Mouse (Mus musculus) left cerebral cortex, adult 8-10 months (tissue): ENCODE data around the gene Capn11. TPM values are rescaled to one million over a fixed set of nuclear protein-coding genes. Genes with fewer than 3 reads are reported as not detected.
"Not testable (repeated sequence)": the region's sequence is repeated elsewhere in the genome, so short reads cannot be mapped to it uniquely, and the experiment has no call there.

Source experiments
- DNase-seq, 2 experiments: peaks; one replicate each; pipeline ENCODE4 v3.0.0; 2022; ENCODE audit warnings: low spot score in 2 of 2
- total RNA-seq, 4 experiments: library from RNA; stranded (reverse); gene quantifications; 2 replicates each; pipeline ENCODE4 v1.2.4; 2022

Gene Capn11
- total RNA-seq, 4 experiments from 2014 or later, result 0.43 to 1.7 (median 0.54) TPM; not detected in 1

DNA sequence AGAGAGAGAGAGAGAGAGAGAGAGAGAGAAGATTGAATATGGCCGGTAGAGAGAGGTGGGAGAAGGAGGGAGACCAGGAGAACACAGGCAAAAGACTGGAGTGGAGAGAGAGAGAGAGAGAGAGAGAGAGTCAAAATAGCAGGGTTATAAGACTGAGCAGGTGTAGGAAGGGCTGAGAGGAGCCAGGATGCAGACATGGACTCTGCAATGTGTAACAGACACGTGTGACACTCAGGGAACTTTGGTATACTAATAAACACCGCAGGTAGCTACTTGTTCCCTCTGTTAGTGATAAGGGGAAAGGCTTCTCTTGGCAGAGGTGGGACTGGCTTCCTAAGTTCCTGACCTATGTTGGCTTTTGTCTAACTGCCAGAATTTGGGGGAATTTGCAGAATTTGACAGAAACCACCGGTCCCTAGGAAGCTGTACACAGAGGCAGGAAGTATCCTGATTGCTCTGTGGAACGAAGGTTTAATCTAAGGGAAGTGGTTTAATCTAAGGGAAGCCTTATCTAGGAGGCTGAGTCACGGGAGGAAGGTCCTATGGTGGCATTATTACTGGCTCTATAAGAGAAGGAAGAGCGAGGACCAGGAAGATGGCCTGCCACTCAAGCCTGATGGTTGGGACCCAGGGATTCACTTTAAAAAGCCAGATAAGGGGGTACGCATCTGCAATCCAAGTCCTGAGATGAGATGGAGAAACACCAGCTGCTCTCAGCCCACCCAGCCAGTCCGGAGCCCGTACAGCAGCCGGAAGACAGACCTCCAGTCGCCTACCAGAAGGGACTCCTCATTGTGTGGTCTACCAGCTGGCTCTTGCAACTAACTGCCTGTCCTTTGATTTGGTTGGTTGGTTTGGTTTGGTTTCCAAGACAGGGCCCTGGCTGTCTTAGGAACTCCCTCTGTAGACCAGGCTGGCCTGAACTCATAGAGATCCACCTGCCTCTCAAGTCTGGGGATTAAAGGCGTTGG is 30.0 kb downstream of the Capn11 start:
- no peak for DNase-seq

DNA sequence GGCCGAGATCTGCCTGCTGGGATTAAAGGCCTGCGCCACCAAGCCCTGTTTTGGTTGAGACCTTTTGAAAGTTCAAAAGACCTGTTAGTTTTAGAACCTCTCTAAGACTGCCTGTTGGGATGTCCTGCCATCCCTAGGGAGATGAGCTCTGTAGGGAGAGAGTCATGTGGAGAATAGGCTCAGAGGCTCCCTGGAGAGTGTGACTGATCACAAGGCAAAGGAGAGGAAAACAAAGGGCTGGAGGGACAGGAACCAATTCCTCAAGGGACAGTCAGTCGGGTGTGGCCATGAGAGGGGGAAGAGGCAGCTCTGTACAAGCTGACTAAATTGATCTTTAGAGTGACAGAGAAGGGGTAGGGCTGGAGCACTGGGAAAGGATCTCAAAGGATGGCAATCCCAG is 31.0 kb downstream of the Capn11 start:
- DNase-seq, result no peak

DNA sequence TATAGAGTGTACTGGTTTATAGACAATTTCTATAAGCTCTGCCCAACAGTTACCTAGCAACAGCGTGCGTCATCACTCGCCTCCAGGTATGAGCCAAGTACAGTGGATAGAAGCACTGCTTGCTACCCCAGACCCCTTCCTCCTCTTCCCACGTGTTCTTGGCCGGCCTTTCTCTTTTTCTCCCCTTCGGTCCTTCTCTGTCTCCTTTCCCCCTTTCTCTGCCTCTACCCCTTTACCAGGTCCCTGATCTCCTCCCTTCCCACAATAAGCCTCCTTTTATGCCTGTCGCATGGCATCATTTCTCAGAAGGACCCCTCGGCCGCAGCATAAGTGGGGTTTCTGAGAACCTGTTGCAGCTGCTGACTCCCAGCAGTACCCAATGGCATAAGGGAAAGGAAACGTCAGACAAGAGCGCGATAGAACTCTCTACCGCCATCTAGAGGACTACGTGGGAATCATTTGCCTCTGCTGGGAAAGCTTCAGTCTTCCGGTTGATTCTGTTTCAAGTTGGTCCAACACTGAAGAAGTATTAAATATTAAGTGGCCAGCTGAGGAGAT is 32.5 kb downstream of the Capn11 start:
- DNase-seq, result peak; percentile 12 to 48

DNA sequence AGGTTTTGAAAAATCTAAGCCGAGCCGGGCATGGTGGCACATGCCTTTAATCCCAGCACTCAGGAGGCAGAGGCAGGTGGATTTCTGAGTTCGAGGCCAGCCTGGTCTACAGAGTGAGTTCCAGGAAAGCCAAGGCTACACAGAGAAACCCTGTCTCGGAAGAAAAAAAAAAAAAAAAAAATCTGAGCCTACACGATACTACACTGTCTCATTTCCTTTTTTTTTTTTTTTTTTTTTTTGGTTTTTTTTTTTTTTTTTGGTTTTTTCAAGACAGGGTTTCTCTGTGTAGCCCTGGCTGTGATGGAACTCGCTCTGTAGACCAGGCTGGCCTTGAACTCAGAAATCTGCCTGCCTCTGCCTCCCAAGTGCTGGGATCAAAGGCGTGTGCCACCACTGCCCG is 35.7 kb downstream of the Capn11 start:
- DNase-seq, result not testable (repeated sequence)

DNA sequence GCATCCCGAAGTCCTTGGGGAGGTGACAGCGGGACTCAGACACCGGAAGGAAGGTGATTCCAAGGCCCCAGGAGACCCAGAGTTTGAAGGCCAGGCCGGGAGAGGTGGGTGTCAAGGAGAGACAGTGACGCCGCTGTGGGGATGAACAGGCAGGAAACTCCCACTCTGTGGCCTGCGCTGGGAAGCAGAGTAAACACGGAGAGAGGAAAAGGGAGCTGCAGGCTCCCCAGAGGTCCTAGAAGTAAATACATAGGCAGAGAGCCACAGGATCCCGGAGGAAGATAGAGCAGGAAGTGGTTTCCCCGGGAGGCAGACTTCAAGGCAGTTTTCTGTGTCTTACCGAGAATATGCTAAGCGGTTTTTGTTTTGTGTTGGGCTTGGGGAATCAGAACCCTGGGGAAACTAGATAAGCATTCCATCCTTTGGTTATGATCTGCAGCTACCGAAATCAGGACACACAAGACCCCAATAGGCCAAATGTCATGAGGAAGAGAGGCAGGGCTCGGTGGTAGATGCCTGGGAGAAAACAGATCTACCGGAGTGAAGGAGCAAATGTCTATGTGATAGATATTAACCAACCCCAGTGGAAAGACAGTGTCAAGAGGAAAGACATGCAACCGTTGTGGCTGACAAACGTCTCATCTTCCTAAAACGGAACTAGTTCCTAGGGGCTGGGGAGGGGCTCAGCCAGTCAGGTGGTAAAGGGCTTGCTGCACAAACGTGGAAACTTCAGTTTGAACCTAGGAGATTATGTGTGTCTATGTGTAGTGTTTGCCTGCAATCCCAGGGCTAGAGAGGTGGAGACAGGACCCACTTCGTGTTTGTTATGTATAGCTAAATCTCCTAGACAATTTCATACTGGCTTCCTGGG is 39.5 kb downstream of the Capn11 start:
- no peak for DNase-seq

DNA sequence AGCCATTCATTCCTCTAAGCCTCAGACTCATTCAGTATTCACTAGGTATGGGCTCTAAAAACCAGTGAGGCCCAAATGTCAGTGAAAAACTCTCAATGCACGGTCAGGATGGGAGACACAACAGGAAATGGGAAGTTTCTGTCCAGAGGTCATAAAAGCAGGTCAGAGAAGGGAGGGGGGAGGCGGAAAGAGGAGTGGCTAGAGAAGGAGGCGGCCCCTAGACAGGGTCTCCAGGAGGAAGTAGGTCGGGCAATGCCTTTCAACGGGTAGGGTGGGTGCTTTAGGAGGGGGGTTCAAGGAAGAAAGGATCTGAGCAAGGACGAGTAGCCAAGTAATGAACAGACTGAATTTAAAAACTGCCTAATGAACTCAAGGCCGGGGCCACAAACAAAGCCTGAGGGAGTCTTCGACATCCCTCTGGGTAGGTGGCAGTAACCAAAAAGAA is 40.2 kb downstream of the Capn11 start:
- DNase-seq, result no peak

DNA sequence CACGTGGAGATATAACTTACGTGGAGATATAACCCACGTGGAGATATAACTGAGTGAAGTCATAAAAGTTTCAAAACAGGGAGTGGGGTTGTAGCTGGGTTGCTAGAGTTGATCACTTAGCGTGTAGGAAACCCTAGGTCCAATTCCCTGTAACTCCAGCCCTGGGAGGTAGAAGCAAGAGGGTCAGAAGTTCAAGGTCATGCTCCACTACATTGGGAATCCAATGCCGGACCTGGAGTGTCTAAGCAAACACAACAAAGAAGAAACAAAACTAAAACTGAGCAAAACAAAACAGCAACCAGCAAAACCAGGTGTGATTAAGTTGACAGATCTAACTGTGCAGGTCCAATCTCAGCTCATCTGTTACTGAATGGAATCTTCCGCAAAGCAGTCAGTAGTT is 41.5 kb downstream of the Capn11 start:
- no peak for DNase-seq

DNA sequence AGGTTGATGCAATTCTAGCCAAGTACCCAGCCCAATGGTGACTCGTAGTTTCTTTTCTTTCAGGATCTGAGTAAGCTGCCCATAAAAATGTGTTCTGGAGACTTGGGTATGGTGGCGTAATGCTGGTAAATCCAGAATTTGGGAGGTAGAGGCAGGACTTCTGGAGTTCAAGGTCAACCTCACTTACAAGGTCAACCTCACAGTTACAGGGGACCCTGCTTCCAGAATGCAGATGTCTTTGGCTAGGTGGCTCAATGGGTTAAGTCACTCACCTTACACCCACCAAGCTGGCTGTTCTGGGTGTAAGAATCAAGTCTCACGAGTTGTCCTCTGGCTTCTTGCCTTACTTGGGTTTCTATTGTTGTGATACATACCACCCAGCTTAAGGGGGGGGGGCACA is 42.4 kb downstream of the Capn11 start:
- DNase-seq, result no peak

DNA sequence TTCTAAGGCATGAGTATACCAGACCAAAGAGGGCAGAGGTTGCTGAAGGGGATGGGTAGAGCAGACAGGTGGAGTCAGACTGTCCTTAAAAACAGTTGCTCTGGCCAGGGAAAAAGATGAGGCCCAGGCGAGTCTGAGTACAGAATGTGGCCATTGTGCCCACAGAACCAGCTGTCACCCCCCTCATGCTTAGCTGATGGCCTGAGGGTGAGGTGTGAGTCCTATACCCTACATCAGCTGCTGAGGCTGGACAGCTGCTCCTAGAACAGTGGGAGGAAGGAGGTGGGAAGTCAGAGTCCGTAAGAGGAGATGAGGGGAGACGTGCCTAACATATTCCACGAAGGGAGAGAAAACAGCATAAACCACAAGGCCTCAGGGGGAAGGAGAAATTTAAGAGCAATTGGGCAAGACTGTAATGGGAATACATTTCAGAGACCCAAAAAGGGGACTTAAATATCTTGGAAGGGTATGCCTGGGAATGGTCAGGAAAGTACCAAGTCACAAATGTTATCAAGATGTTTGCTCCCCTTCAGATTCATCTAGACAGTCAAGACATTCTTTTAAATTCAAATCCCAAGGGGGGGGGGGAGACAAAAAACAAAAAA is 43.0 kb downstream of the Capn11 start:
- no peak for DNase-seq

DNA sequence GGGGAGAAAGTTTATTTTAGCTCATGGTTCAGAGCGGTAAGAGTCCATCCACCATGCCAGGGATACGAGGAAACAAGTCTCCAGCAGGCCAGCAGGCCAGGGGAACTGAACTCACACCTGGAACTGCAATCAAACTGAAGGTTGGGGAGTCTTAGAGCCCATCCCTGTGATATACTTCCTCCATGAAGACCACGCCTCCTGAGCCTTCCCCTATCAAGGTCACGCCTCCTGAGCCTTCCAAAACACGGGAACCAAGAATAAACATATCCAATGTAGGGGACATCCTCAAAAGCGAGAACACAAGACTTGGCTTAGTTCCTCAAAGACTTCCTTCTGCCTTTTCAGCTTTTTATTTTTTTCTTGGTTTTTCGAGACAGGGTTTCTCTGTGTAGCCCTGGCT is 46.2 kb downstream of the Capn11 start:
- no peak for DNase-seq

DNA sequence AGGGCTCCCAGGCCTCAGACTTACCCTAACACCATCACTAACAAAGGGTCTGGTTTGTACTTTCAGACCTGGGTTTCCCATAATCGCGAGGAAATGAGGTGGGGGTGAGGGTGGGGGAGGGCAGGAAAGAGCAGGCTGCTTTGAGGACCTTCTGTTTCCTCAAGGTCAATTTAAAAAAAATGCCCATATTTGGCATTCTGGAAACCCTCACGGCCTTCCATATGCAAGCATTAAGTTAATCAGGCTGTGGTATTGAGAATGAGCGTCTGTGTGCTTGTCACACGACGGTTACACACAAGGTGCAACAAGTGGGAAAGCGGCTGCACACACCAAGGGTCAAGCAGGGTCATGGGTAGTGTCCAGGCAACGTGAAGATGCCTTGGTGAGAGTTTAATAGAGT is 47.1 kb downstream of the Capn11 start:
- DNase-seq, result no peak

DNA sequence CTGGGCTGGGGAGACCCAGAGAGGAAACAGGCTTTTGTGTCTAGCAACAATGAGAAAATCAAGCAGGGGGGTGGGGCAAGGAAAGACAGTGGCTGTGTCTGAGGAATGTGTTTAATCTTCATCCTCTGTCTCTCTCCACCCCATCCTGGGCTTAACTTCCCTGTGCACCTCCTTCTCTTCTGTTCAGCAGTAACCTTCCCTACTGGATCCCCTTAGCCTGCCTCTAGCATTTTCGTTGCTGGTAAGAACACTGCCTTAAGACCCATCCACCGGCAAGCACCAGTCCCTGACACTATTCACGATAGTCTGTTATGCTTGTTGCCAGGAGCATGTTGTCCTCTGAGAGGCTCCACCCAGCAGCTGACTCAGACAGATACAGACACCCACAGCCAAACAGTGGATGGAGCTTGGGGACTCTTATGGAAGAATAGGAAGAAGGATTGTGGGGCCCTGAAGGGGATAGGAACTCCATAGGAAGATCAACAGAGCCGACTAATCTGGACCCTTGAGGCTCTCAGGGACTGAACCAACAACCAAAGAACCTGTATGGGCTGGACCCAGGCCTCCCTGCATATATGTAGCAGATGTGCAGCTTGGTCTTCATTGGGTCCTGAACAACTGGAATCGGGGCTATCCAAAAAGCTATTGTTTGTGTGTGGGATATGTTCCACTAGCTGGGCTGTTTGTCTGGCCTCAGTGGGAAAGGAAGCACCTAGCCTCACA is 48.8 kb downstream of the Capn11 start:
- no peak for DNase-seq

DNA sequence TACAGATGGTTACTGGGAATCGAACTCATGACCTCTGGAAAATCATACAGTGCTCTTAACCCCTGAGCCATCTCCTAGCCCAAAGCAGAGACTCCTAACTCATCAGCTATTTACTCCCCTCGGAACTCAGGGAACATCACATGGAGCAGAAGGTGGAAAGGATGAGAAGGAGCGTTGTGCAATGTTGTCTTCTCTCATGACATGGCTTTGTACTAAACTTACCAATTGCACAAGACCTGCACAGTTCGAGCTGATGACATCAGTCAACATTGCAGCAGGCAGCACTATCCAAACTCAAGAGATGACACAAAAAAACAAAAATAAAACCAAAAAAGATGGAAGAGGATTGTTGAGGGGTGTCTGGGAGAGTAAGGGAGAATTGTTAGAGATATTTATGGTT is 50.7 kb downstream of the Capn11 start:
- DNase-seq, result no peak

DNA sequence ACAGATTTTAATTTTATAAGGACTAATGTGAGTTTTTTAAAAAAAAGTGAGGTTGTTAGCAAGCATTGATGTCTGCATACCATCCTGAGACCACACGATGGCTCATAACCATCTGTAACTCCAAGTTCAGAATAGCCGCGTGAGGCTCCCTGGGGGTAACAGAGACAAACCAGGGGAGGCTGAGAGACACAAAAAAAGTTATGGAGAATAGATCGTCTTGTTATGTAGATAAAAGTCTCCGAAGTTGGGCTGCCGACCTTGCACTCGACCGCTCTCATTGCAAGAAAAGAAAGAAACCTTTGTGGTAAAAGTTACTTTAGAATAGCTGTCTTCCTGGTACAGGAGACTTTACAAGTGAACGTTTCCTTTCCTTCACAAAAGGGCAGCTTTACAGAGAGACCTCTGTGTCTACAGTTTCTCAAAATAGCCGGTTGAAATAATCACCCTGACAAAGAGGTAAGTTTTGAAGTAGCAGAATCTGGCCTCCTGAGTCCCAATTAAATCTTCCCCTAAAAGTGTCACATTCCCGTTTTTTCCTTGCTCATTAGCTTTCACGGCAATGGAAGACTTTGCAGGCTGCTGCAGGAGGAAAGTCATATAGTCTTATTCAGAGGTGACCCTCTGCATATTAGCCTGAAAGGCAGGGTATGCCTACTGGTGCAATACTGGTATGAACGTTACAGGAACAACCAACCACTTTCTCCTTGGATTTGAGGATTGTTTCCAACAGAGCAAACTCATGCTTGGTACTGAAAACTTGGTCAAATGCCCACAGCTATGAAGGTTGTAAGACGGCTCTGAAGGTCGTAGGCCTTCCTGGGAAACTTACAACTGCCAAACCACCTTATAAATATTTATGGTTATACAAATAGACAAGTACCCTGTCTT is 51.9 kb downstream of the Capn11 start:
- DNase-seq, result no peak

DNA sequence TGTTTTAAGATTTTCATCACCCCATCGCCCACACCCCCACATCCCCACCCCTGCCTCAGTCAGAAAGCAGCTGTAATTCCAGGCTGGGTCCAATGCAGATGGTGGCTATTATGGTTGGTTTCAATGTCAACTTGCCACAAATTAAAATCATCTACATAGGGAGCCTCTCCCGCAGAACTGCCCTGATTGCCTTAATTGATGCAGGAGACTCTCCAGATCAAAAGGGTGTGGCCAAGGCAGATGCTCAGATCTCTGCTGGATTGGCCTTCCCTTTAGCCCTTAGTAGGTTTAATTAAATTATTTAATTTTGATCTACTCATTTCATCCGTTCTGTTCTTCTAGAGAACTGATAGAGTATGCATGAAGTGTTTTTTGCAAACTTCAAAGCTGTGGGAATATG is 56.1 kb downstream of the Capn11 start:
- no peak for DNase-seq

DNA sequence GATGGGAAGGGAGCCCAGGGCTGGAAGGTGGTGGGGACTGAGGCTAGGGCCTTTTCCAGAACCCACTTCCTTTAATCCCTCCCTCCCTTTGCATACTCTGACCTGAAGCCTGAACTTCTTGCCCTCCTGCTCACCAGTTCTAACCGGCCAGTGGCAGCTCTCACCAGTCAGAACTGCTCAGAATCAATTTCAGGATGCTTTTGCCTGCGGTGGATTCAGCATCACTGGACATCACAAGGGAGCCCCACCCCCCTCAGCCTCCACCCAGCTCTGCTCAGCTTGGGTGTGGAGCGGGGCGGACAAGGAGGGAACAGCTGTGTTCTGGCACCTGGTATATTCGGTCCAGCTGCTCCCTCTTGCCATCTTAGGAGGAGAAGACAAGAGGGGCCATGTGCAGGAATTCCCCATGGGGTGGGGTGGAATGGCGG is 57.2 kb downstream of the Capn11 start, which contains the start of gene Mymx:
Gene Mymx (minus strand): TSS at position 226 of the 428 bp plus-strand sequence.
- DNase-seq, result no peak

DNA sequence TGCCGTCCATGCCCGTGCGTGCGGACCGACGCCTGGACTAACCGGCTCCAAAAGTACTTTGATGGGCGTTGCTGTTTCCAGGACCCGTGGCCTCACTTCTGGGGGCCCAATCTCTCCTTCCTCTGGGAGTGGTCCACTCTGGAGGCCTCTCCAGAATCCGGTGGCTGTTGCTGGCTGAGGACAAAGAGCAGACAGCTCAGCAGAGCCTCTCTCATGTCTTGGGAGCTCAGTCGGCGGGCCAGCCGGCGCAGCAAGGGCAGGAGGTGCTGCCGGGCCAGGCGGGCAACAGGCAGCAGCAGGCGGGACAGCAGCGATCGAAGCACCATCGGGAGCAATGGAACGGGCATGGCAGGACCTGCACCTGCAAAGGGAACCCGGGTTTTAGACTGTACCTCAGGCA is 57.8 kb downstream of the Capn11 start:
- no peak for DNase-seq

DNA sequence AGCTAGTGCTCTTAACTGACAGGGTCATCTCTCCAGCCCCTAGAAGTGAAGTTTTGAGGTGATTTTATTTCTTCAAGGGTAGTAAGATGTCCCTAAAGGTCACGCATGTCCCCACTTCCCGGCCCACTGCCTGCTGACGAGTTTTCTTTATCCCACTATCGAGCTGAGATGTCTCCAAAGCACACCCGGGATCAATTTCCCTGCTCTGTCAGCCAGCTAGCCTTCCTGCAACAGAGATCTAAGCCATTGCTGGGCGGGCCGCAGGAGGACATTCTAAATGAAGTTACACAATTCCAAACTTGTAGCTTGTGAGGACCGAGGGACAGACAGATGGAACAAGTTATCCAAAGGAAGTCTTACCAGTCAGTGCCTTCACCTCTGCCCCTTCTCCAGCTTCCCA is 58.9 kb downstream of the Capn11 start:
- no peak for DNase-seq

DNA sequence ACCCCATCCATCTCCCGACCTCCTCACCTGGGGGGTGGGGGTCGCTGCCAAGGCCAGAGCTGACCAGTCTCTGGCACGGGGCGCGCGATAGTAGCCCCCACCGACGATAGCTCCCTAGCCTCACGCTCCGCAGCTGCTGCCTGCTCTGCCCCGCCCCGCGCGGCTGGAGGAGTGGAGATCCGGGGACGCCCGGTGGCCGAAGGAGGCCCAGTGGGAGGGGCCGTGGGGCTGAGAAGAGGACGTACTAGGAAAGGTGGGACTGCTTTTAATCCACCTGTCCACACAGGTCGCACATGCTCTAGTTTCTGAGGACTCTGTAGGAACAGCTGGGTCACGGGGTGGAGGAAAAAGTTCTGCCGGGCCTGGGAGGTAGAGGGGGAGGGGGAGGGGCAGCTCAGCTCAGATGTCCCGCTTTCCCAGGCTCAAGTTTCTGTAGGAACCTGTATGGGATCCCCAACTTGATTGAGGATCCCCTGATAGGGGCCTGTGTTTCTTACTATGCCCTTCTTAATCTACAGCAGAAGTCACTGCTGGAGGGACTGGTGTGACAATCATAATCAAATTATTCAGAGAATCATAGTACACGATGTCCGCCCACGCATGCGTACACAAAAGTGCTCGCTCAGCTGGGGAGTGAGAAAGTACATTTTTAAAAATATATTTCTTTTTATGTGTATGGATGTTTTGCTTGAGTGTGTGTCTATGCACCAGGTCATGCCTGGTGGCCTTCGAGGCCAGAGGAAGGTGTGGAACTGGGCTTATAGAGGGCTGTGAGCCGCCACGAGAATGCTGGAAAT is 59.5 kb downstream of the Capn11 start, which contains the start of gene Slc29a1:
Gene Slc29a1 (minus strand): TSS at position 161 of the 797 bp plus-strand sequence.
- DNase-seq, result no peak
